ENCODE assay signal across 26 mouse cellular contexts in genomic region chr19:29514130-29514529, GRCm38 (mm10). TPM values are rescaled to one million over a fixed set of nuclear protein-coding genes. Genes with fewer than 3 reads are reported as not detected.
DNase-seq lines count a peak whose midpoint lies in the region; ATAC-seq lines count a peak whose summit lies in the region.
"Had no signal": no experiment of that assay in that cellular context is flagged by ENCODE, and none has a peak within 500 bp of the region (broad histone marks: within the 10 kb centered on the region; RNA-seq: fewer than 3 reads in every experiment).

No protein-coding gene starts in this region.

- DNase-seq in heart, adult 11 months: peak; percentile 70
- DNase-seq in heart, postnatal 14 days: no peak
- DNase-seq in midbrain, embryonic 11.5 days (ENCODE audit: low spot score, missing footprints): peak; percentile 54
- DNase-seq in midbrain, embryonic 10.5 days (ENCODE audit: low spot score): no peak
- DNase-seq in splenic B cell, adult 2 months (ENCODE audit: low read depth, low spot score): peak; percentile 14
- no peak for DNase-seq in ovary, postnatal 10 days (ENCODE audit: low spot score)
- DNase-seq: adrenal gland, adult 2 months; adrenal gland, postnatal 10 days; adrenal gland, postnatal 25 days; B cell, adult 2 months; cerebellum, adult 11 months; cerebellum, adult 18-20 months; cerebellum, adult 8-10 months; cerebellum, adult 9-11 months; cerebellum, postnatal 14 days; cerebellum, postnatal 36 days; embryo, embryonic 11 days had no signal

- H3K27me3 ChIP-seq in midbrain, embryonic 11.5 days (ENCODE audit: control insufficient read depth, insufficient read depth, low read length): no peaks in the 10 kb centered on the region
- H3K27me3 ChIP-seq in midbrain, embryonic 10.5 days (ENCODE audit: low read depth, poor library complexity, severe bottlenecking): no peaks in the 10 kb centered on the region
- H3K27me3 ChIP-seq in splenic B cell, adult 2 months (ENCODE audit: control insufficient read depth, insufficient read depth, low read length, poor library complexity, severe bottlenecking): no peaks in the 10 kb centered on the region
- H3K27me3 ChIP-seq: CH12.LX; embryonic facial prominence, embryonic 13.5 days; embryonic facial prominence, embryonic 15.5 days; forebrain, embryonic 12.5 days had no signal

- no peak overlapping the region for H3K9ac ChIP-seq in midbrain, embryonic 11.5 days (ENCODE audit: low read length)
- H3K9ac ChIP-seq: embryonic facial prominence, embryonic 13.5 days; embryonic facial prominence, embryonic 15.5 days; forebrain, embryonic 12.5 days had no signal

- WGBS in midbrain, embryonic 11.5 days: 91% methylated on average over 3 of the region's 3 CpGs
- whole genome bisulfite sequencing in midbrain, embryonic 10.5 days: 93% methylated on average over 3 of the region's 3 CpGs

- no peaks in the 10 kb centered on the region for H3K4me1 ChIP-seq in midbrain, embryonic 11.5 days (ENCODE audit: control insufficient read depth, insufficient read depth, low read length)
- H3K4me1 ChIP-seq in midbrain, embryonic 10.5 days: no peaks in the 10 kb centered on the region
- H3K4me1 ChIP-seq: embryonic facial prominence, embryonic 15.5 days; forebrain, embryonic 10.5 days; forebrain, embryonic 12.5 days had no signal

- no peak overlapping the region for H3K4me3 ChIP-seq in midbrain, embryonic 11.5 days (ENCODE audit: low read depth, low read length)
- H3K4me3 ChIP-seq in midbrain, embryonic 10.5 days: no peak overlapping the region
- H3K4me3 ChIP-seq: embryonic facial prominence, embryonic 13.5 days; embryonic facial prominence, embryonic 15.5 days; erythroblast, embryonic 14.5 days; forebrain, embryonic 10.5 days; forebrain, embryonic 12.5 days had no signal

- H3K4me2 ChIP-seq in midbrain, embryonic 11.5 days: no peak overlapping the region
- H3K4me2 ChIP-seq: embryonic facial prominence, embryonic 13.5 days; embryonic facial prominence, embryonic 15.5 days; forebrain, embryonic 12.5 days had no signal

- H3K36me3 ChIP-seq in midbrain, embryonic 11.5 days (ENCODE audit: control insufficient read depth, insufficient read depth, low read length): no peaks in the 10 kb centered on the region
- H3K36me3 ChIP-seq in midbrain, embryonic 10.5 days: no peaks in the 10 kb centered on the region
- H3K36me3 ChIP-seq in splenic B cell, adult 2 months (ENCODE audit: control insufficient read depth, insufficient read depth, low read length, poor library complexity, severe bottlenecking): 0 out of 2 replicates have a peak, but pooled peaks cover 2% of the 10 kb centered on the region
- H3K36me3 ChIP-seq: forebrain, embryonic 12.5 days had no signal

- H3K9me3 ChIP-seq in midbrain, embryonic 11.5 days (ENCODE audit: control insufficient read depth, low read length): no peaks in the 10 kb centered on the region; the same call in 1 of the 2 replicates
- H3K9me3 ChIP-seq in midbrain, embryonic 10.5 days (replicated peaks): peaks cover 2% of the 10 kb centered on the region; the same call in 1 of the 2 replicates
- H3K9me3 ChIP-seq: forebrain, embryonic 10.5 days; forebrain, embryonic 12.5 days had no signal

- no peak overlapping the region for H3K27ac ChIP-seq in midbrain, embryonic 11.5 days (ENCODE audit: low read depth, low read length)
- H3K27ac ChIP-seq in midbrain, embryonic 10.5 days (replicated peaks): no peak overlapping the region
- H3K27ac ChIP-seq: embryonic facial prominence, embryonic 13.5 days; embryonic facial prominence, embryonic 15.5 days; forebrain, embryonic 10.5 days; forebrain, embryonic 12.5 days had no signal

- intact Hi-C loops in heart, postnatal 14 days (cut with DNase I): no loop called here

- ATAC-seq in midbrain, embryonic 11.5 days (ENCODE audit: low FRiP score): no peak
- ATAC-seq: CD4-positive, CD25-positive, alpha-beta regulatory T cell, adult 4 months; forebrain, embryonic 14.5 days; forebrain, embryonic 16.5 days had no signal

RNA-seq across cellular contexts. Expression of gene Ric1, which starts 8.0 kb away (rescaled TPM):
- 10 to 100 TPM; 27.3 to 30.8 TPM for total RNA-seq in heart, postnatal 14 days (2021)
- 10.8 and 11.8 TPM in 2 replicates for polyA plus RNA-seq in midbrain, embryonic 11.5 days (2014; fragmentation: Nextera tagmentation; extraction: Ambion mirVana)
- polyA plus RNA-seq in midbrain, embryonic 10.5 days (2016; fragmentation: Nextera tagmentation; extraction: Ambion mirVana): 9.8 and 10.2 TPM in 2 replicates

Comparison
In these comparisons a context has a peak if more than half of its experiments do, and no peak if none do; other contexts are left out.
1. DNase-seq: peak in heart, adult 11 months (single experiment), midbrain, embryonic 11.5 days (single experiment) and splenic B cell, adult 2 months (single experiment); none in heart, postnatal 14 days (0 of 2), midbrain, embryonic 10.5 days (single experiment) and ovary, postnatal 10 days (single experiment).